Mouse (Mus musculus) brain, embryonic 14.5 days (tissue): Measurements from ENCODE around the gene Fank1. TPM values are rescaled to one million over a fixed set of nuclear protein-coding genes. Genes with fewer than 3 reads are reported as not detected.

ENCODE experiments used
- DNase-seq: peaks from one replicate; pipeline ENCODE4 v3.0.0-alpha.2; 2011; ENCODE audit warnings: low read depth
- CTCF ChIP-seq: fragments of 200-500 bp; IDR thresholded peaks from 2 replicates; pipeline ENCODE4 v1.5.1; 2012; ENCODE audit warnings: inconsistent platforms, mild to moderate bottlenecking, moderate library complexity, borderline replicate concordance; ENCODE audit not compliant: insufficient read depth, insufficient read length; ENCODE audit errors: extremely low read depth
- POLR2A ChIP-seq: fragments of 200-500 bp; IDR thresholded peaks from 2 replicates; pipeline ENCODE4 v1.6.1; 2012; ENCODE audit warnings: mild to moderate bottlenecking, inconsistent platforms, borderline replicate concordance; ENCODE audit not compliant: poor library complexity, insufficient read depth, insufficient read length, severe bottlenecking; ENCODE audit errors: extremely low read depth
- polyA plus RNA-seq: library from polyadenylated mRNA; depleted of rRNA; stranded (reverse); fragments of >200 nt; gene quantifications from 2 replicates; pipeline ENCODE4 v1.2.3, GENCODE M21; 2012

The Fank1 gene
- polyA plus RNA-seq, 1 experiment, result 4.4 TPM

GRCm38 (mm10) chr7:133775796-133776625 lies 650 bp upstream of the Fank1 start:
- TF ChIP-seq CTCF (no peak), POLR2A (no peak)
- DNase-seq, result no peak

GRCm38 (mm10) chr7:133781583-133781982 lies 4.9 kb downstream of the Fank1 start:
- TF ChIP-seq POLR2A, result no peak
- TF ChIP-seq CTCF, result no peak
- no peak for DNase-seq

DNA sequence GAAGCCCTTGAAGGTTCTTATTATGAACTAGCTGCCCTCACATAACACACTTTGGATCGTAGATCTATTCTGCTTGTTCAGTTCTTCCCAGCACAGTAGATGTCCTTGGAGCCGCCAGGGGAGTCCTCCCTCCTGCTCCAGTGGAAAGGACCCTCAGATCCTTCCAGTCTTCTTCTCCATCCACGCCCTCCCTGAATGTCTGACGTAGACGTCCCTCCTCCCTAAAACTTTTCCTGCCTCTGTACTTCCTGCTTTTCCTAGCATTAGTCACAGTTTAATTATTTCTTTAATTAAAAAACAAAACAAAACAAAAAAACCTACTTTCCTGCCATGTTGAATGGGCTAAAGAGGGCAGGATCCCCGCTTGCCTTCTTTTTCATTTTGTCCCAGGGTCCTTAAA lies 5.3 kb downstream of the Fank1 start:
- TF ChIP-seq POLR2A, result no peak
- no peak for TF ChIP-seq CTCF
- DNase-seq, result no peak

DNA sequence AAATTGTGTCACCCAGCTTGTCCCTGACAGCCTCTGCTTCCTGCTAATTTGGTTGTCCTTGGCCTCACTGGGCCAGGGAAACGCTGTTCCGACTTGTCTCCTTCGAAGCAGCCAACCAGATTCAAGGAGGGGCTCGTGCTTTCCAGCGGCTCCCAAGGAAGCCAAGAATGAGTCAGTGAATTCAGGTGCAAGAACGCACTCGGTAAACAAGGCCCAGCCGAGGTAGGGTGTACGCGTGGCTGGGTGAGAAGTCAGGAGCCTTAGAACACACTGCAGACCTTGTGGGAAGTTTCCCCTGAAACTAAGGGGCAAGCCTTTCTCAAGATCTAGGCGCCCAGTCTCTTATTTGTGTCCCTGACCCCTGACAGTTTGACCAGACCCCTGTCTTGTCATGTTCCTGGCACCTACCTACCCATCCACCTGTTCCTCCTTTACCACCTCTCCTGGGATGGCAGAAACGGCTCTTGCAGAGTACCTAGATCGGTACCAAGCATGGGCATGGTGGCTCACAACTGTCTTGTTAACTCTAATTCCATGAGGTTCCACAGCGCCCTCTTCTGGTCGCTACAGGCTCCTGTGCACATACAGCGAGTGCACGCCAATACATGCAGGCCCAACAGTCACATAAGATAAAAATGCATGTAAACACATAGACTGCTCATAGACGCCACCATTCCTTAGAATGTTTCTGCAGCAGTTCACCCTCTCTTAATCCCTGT lies 6.2 kb downstream of the Fank1 start, which contains the start of gene Dhx32:
Gene Dhx32, minus strand, starts transcription at position 10 of the 719 bp plus-strand sequence.
- peak; percentile 91 for DNase-seq
- TF ChIP-seq POLR2A, result no peak
- TF ChIP-seq CTCF, result peak; percentile 77

- TF ChIP-seq CTCF (no peak), POLR2A (no peak)
- no peak for DNase-seq
These were observed 10.9 kb downstream of the Fank1 start for GRCm38 (mm10) chr7:133787571-133787970.

DNA sequence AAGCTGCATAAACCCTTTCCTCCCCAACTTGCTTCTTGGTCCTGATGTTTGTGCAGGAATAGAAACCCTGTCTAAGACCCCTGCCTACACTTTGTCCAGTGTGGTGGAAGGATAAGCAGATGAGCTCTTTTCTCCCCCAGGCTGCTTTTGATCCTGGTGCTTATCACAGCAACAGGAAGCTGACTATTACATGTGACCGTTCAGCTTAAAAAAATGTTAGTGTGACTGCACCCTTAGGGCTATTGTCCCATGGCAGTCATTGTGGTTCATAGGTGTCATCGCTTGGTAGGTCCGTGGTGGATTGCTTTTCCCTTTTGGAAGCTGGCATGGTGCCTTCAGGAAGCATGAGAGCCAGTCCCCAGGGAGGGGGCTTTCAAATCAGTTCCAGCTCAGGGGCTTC lies 11.5 kb downstream of the Fank1 start:
- no peak for DNase-seq
- no peak for TF ChIP-seq CTCF
- TF ChIP-seq POLR2A, result no peak

- TF ChIP-seq POLR2A (no peak), CTCF (no peak)
- no peak for DNase-seq
These were observed 13.5 kb downstream of the Fank1 start for GRCm38 (mm10) chr7:133790171-133790570.

- TF ChIP-seq CTCF, result no peak
- TF ChIP-seq POLR2A, result no peak
- DNase-seq, result no peak
These were observed 14.1 kb downstream of the Fank1 start for GRCm38 (mm10) chr7:133790608-133791229.

DNA sequence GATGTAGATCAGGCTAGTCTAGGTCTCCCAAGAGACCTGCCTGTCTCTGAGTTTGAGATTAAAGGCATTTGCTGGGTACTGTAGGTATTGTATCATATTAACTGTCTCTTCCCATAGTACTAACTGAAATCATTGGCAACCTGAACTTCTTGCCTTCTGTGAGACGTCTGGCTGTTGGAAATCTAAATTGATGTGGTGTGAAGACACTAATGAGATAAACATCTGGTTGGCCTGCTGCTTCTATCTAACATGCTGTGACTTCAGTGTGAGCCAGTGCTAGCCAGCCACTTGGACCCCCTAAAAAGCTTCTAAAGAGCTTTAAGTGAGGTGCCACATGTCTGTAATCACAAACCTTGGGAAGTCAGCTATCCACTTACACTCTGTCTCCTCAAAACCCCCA lies 16.1 kb downstream of the Fank1 start:
- no peak for DNase-seq
- TF ChIP-seq CTCF (no peak), POLR2A (no peak)

GRCm38 (mm10) chr7:133793248-133794131 lies 16.8 kb downstream of the Fank1 start:
- TF ChIP-seq POLR2A (no peak), CTCF (no peak)
- peak; percentile 70 for DNase-seq
